Mouse (Mus musculus) stomach, embryonic 15.5 days (tissue): ENCODE data around the gene Catsperd. TPM values are rescaled to one million over a fixed set of nuclear protein-coding genes. Genes with fewer than 3 reads are reported as not detected.
"Not testable (repeated sequence)": the region's sequence is repeated elsewhere in the genome, so short reads cannot be mapped to it uniquely, and the experiment has no call there.

Source experiments
- ATAC-seq: fragments of 200-750 bp; cut with Nextera tagmentation; 2 replicates; pipeline ENCODE4 v1.8.0; 2017; ENCODE audit warnings: low read depth, moderate number of reproducible peaks, moderate TSS enrichment; ENCODE audit not compliant: insufficient read depth, low FRiP score
- H3K27ac ChIP-seq: fragments of 300-500 bp; sonication (generic); 2 replicates; pipeline ENCODE4 v1.5.1; 2015; ENCODE audit warnings: mild to moderate bottlenecking, inconsistent platforms
- H3K27me3 ChIP-seq: fragments of 300-500 bp; sonication (generic); replicated peaks from 2 replicates; pipeline ENCODE4 v1.6.1; 2015; ENCODE audit warnings: inconsistent platforms
- H3K36me3 ChIP-seq: fragments of 300-500 bp; sonication (generic); 2 replicates; pipeline ENCODE4 v1.6.1; 2015; ENCODE audit warnings: inconsistent platforms
- H3K4me1 ChIP-seq: fragments of 300-500 bp; sonication (generic); 2 replicates; pipeline ENCODE4 v1.6.1; 2015; ENCODE audit warnings: inconsistent platforms
- H3K4me2 ChIP-seq: fragments of 300-500 bp; sonication (generic); 2 replicates; pipeline ENCODE4 v1.6.1; 2015; ENCODE audit warnings: mild to moderate bottlenecking, inconsistent platforms
- H3K4me3 ChIP-seq: fragments of 300-500 bp; sonication (generic); replicated peaks from 2 replicates; pipeline ENCODE4 v1.5.1; 2015; ENCODE audit warnings: inconsistent platforms
- H3K9ac ChIP-seq: fragments of 300-500 bp; sonication (generic); 2 replicates; pipeline ENCODE4 v1.6.1; 2015; ENCODE audit warnings: inconsistent platforms
- H3K9me3 ChIP-seq: fragments of 300-500 bp; sonication (generic); 2 replicates; pipeline ENCODE4 v1.6.1; 2016; ENCODE audit warnings: inconsistent platforms
- WGBS: fragments of 180-500 bp; shearing (Covaris S2); methylation state at CpG from one replicate; pipeline ENCODE4 v1.1.7; 2015; 5-methylcytosine and 5-hydroxymethylcytosine counted together
- polyA plus RNA-seq: library from polyadenylated mRNA; unstranded; fragments of >200 nt; fragmentation: Nextera tagmentation; extraction: Ambion mirVana; gene quantifications from 2 replicates; pipeline ENCODE4 v1.2.1, GENCODE M21; 2015

Catsperd gene
- polyA plus RNA-seq, 1 experiment from 2014 or later: 0.30 TPM

DNA sequence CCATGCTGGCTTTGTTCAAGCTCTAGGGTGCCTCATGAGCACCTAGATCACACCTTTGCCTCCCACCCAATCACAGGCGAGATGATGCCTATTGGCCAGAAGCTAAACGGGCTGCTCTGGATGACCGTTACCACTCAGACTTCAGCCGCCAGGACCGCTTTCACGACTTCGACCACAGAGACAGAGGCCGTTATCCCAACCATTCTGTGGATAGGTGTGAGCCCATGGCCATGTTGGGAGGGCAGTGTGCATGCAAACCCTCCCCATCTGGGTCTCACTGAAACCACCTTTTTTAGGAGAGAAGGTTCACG lies 23.9 kb upstream of the Catsperd start:
- no peak overlapping the region for H3K4me2 ChIP-seq
- H3K36me3 ChIP-seq: peaks cover 75% of the 10 kb centered on the region
- H3K4me3 ChIP-seq: no peak overlapping the region
- H3K27ac ChIP-seq: no peak overlapping the region
- no peak for ATAC-seq
- H3K4me1 ChIP-seq: peaks cover 7% of the 10 kb centered on the region
- H3K27me3 ChIP-seq: no peaks in the 10 kb centered on the region
- H3K9me3 ChIP-seq: no peaks in the 10 kb centered on the region
- no peak overlapping the region for H3K9ac ChIP-seq
- 88% methylated on average over 9 of the region's 9 CpGs for WGBS

DNA sequence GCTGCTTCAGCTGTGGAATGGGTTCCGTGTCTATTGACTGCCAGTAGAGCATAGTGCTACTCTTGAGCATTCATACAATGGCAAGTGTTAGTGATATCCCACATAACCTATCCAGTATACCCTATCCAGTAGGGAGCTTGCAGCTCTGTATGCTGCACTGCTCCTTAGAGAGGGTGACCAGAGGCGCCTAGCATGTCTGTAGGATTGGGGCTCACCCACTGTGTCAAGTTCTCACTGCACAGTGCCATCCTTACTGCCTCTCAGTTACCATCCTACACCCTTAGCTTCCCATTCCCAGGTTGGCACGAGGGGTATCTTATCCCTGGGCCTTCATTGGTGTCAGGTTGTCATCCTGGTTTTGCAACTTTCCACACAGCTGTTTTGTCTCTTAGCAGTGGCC lies 23.5 kb upstream of the Catsperd start:
- H3K9ac ChIP-seq: no peak overlapping the region
- H3K36me3 ChIP-seq: peaks cover 74% of the 10 kb centered on the region
- H3K4me2 ChIP-seq: no peak overlapping the region
- no peaks in the 10 kb centered on the region for H3K9me3 ChIP-seq
- no peak overlapping the region for H3K4me3 ChIP-seq
- 87% methylated on average over 3 of the region's 3 CpGs for WGBS
- H3K27me3 ChIP-seq: no peaks in the 10 kb centered on the region
- H3K4me1 ChIP-seq: peaks cover 7% of the 10 kb centered on the region
- no peak for ATAC-seq
- no peak overlapping the region for H3K27ac ChIP-seq

- H3K4me2 ChIP-seq: no peak overlapping the region
- no peak overlapping the region for H3K27ac ChIP-seq
- peaks cover 9% of the 10 kb centered on the region for H3K4me1 ChIP-seq
- no peak overlapping the region for H3K4me3 ChIP-seq
- WGBS: 87% methylated on average over 9 of the region's 9 CpGs
- peaks cover 64% of the 10 kb centered on the region for H3K36me3 ChIP-seq
- H3K9me3 ChIP-seq: no peaks in the 10 kb centered on the region
- no peaks in the 10 kb centered on the region for H3K27me3 ChIP-seq
- H3K9ac ChIP-seq: no peak overlapping the region
- no peak for ATAC-seq
These were observed 22.5 kb upstream of the Catsperd start for GRCm38 (mm10) chr17:56605431-56605830.

GRCm38 (mm10) chr17:56607521-56608062 lies 20.4 kb upstream of the Catsperd start:
- WGBS: 73% methylated on average over 3 of the region's 3 CpGs
- H3K36me3 ChIP-seq: peaks cover 44% of the 10 kb centered on the region
- no peak for ATAC-seq

GRCm38 (mm10) chr17:56608699-56609098 lies 19.2 kb upstream of the Catsperd start:
- H3K9me3 ChIP-seq: no peaks in the 10 kb centered on the region
- no peak for ATAC-seq
- WGBS: 47% methylated on average over 5 of the region's 5 CpGs
- peaks cover 33% of the 10 kb centered on the region for H3K36me3 ChIP-seq
- peak overlapping the region; percentile 71; the same call in 1 of the 2 replicates for H3K9ac ChIP-seq
- H3K4me3 ChIP-seq: peak overlapping the region; percentile 74
- H3K27me3 ChIP-seq: no peaks in the 10 kb centered on the region
- peak overlapping the region; percentile 83 for H3K27ac ChIP-seq
- H3K4me2 ChIP-seq: peak overlapping the region; percentile 83
- peaks cover 23% of the 10 kb centered on the region for H3K4me1 ChIP-seq

More at GRCm38 (mm10) chr17:56607521-56608062, 20.4 kb upstream of the Catsperd start:
- no peak overlapping the region for H3K27ac ChIP-seq
- H3K4me2 ChIP-seq: no peak overlapping the region
- H3K9ac ChIP-seq: no peak overlapping the region
- peaks cover 23% of the 10 kb centered on the region for H3K4me1 ChIP-seq
- no peak overlapping the region for H3K4me3 ChIP-seq
- no peaks in the 10 kb centered on the region for H3K9me3 ChIP-seq
- H3K27me3 ChIP-seq: no peaks in the 10 kb centered on the region

DNA sequence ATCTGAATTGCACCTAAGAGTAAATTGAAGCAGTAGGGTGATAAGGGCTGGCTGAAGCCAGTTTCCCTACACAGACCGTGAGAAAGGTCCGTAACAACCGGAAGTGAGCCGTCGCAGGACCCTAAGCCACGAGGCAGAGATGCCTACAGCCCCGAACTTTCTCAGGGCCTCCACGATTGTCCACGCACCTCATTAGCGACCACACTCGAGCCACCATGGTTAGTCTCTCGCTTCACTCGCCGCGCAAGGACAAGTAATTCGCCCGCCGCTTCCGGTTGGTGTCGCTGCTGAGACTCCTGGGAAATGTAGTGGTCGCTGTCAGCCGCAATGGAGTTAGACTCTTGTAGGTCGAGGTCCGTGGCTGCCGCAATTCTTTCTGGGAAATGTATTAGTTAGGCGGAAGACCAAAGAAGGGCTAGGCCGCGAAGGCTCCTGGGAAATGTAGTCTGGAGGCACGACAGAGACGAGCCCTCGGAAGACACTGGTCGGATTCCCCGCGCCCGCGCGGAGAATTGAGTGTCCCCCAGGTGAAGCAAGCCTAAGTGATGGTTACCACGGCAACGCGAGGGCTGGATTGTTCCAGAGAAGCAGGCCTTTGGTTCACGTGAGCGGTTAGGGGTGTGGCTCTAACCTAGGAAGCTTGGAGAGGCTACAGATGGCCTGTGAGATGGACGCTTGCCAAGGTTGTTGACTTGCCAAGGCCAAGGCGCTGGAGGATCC lies 18.3 kb upstream of the Catsperd start, which contains the start of gene 2410015M20Rik:
Gene 2410015M20Rik, minus strand, starts transcription at position 320 of the 720 bp plus-strand sequence.
- Histone ChIP-seq H3K9ac (peak within 1 kb of the TSS; percentile 71), H3K4me3 (peak within 1 kb of the TSS; percentile 74), H3K9me3 (no peaks in the 10 kb centered on the region), H3K4me1 (peaks cover 28% of the 10 kb centered on the region), H3K27me3 (no peaks in the 10 kb centered on the region), H3K4me2 (peak within 1 kb of the TSS; percentile 83), H3K36me3 (peaks cover 30% of the 10 kb centered on the region), H3K27ac (peak within 1 kb of the TSS; percentile 83)
- ATAC-seq: peak; percentile 86
- WGBS: 0% methylated on average over 44 of the region's 44 CpGs

- Histone ChIP-seq H3K9ac (no peak overlapping the region), H3K4me2 (no peak overlapping the region), H3K27ac (no peak overlapping the region), H3K27me3 (no peaks in the 10 kb centered on the region), H3K9me3 (no peaks in the 10 kb centered on the region), H3K4me3 (no peak overlapping the region), H3K36me3 (peaks cover 28% of the 10 kb centered on the region), H3K4me1 (peaks cover 33% of the 10 kb centered on the region)
- ATAC-seq: no peak
- 73% methylated on average over 2 of the region's 2 CpGs for WGBS
These were observed 16.6 kb upstream of the Catsperd start for GRCm38 (mm10) chr17:56611323-56611722.

GRCm38 (mm10) chr17:56611861-56612564 lies 15.9 kb upstream of the Catsperd start:
- ATAC-seq: no peak
- Histone ChIP-seq H3K36me3 (peaks cover 28% of the 10 kb centered on the region), H3K4me3 (no peak overlapping the region), H3K9me3 (no peaks in the 10 kb centered on the region), H3K27me3 (no peaks in the 10 kb centered on the region), H3K4me2 (no peak overlapping the region), H3K27ac (0 out of 2 replicates have a peak overlapping the region, but pooled peaks have one; percentile 11), H3K9ac (no peak overlapping the region; the same call in 1 of the 2 replicates), H3K4me1 (peaks cover 33% of the 10 kb centered on the region)
- 20% methylated on average over 14 of the region's 14 CpGs for WGBS

- not testable (repeated sequence) for ATAC-seq, H3K9me3 ChIP-seq, H3K9ac ChIP-seq, H3K4me3 ChIP-seq, H3K27me3 ChIP-seq, H3K4me2 ChIP-seq
- 61% methylated on average over 10 of the region's 10 CpGs for WGBS
- Histone ChIP-seq H3K4me1 (peaks cover 33% of the 10 kb centered on the region), H3K27ac (0 out of 2 replicates have a peak overlapping the region, but pooled peaks have one; percentile 11), H3K36me3 (peaks cover 31% of the 10 kb centered on the region)
These were observed 15.4 kb upstream of the Catsperd start for GRCm38 (mm10) chr17:56612565-56612939.

DNA sequence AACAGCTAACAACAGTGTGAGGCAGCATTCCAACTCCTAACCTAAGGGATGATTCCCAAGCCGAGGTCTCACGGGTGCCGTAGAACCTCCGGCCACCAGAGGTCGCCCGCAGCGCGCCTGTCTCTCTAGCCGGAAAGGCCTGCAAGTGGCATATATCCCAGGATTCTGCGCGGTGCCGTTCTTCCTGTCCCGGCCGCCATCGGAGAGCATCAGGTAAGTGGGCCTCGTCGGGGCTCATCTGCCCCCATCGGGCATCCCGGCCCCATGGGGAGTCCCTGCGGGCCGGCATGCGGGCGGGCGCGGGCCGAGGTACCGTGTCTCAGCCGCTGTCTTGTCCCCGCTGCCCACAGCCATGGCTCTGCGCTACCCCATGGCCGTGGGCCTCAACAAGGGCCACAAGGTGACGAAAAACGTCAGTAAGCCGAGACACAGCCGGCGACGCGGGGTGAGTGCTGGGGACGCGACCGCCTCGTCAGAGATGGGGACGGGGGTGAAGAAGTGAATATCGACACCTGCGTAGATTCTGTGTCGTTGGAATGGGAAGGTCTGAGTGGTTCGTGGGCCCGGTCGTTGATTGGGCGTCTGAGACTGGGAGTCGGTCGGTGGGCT lies 14.6 kb upstream of the Catsperd start, which contains the start of gene Rpl36:
Gene Rpl36, plus strand, starts transcription at position 181 of the 609 bp plus-strand sequence.
- Histone ChIP-seq H3K27ac (peak within 1 kb of the TSS; percentile 92), H3K9ac (peak within 1 kb of the TSS; percentile 50), H3K4me3 (peak within 1 kb of the TSS; percentile 72), H3K36me3 (peaks cover 39% of the 10 kb centered on the region), H3K4me1 (peaks cover 32% of the 10 kb centered on the region), H3K9me3 (no peaks in the 10 kb centered on the region), H3K4me2 (peak within 1 kb of the TSS; percentile 82), H3K27me3 (no peaks in the 10 kb centered on the region)
- under 1% methylated on average over 52 of the region's 52 CpGs for WGBS
- ATAC-seq: peak; percentile 61

GRCm38 (mm10) chr17:56613893-56614292 lies 14.1 kb upstream of the Catsperd start:
- Histone ChIP-seq H3K9ac (peak overlapping the region; percentile 50), H3K4me2 (peak overlapping the region; percentile 82), H3K4me3 (peak overlapping the region; percentile 72), H3K27ac (peak overlapping the region; percentile 92), H3K4me1 (peaks cover 27% of the 10 kb centered on the region), H3K36me3 (peaks cover 45% of the 10 kb centered on the region)
- not testable (repeated sequence) for ATAC-seq, H3K9me3 ChIP-seq, H3K27me3 ChIP-seq
- WGBS: under 1% methylated on average over 26 of the region's 26 CpGs
